Mouse (Mus musculus): ENCODE results near the gene Mkrn3. TPM values are rescaled to one million over a fixed set of nuclear protein-coding genes. Genes with fewer than 3 reads are reported as not detected.

The Mkrn3 gene
- polyA plus RNA-seq, 1 experiment from 2014 or later = 22.5 TPM

DNA sequence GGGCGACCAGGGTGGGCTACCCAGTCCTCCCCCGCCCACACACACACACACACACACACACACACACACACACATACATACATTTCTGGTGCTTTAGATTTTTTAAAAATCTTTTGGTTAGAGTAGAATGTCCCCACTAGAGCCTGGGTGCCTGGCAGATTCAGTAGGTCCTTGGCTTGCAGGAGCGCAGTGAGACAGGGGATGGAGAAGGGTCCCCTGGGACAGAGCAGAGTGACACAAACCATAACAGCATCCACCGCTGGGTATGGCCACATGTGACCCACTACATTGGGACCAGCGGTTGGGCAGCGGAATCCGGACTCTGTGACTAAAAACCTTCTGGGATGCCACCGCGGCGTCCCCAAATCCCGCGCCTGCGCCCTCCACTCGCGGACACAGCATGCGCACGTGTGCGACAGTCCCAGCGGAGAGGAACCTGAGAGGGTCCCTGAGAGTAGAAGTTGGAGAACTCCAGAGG, 13.3 kb downstream of the Mkrn3 start:
- Histone ChIP-seq H3K27me3 (ENCODE audit: control insufficient read depth, insufficient read depth, low read length) (no peaks in the 10 kb centered on the region), H3K9ac (replicated peaks; ENCODE audit: low read length) (peak overlapping the region; percentile 31; the same call in 1 of the 2 replicates), H3K4me3 (replicated peaks; ENCODE audit: low read depth, low read length) (peak overlapping the region; percentile 33), H3K4me2 (ENCODE audit: low read length) (peak overlapping the region; percentile 55), H3K9me3 (ENCODE audit: control insufficient read depth, low read length) (peaks cover 3% of the 10 kb centered on the region; the same call in 1 of the 2 replicates), H3K27ac (replicated peaks; ENCODE audit: low read depth, low read length) (no peak overlapping the region), H3K36me3 (ENCODE audit: control insufficient read depth, insufficient read depth, low read length) (no peaks in the 10 kb centered on the region), H3K4me1 (ENCODE audit: control insufficient read depth, insufficient read depth, low read length) (no peaks in the 10 kb centered on the region)
- DNase-seq (peak; percentile 70), ATAC-seq (ENCODE audit: low FRiP score, low TSS enrichment) (peak; percentile 50; the same call in 1 of the 2 replicates)
- WGBS = 34% methylated on average over 19 of the region's 19 CpGs

- H3K9ac ChIP-seq (replicated peaks; ENCODE audit: low read length) = no peak overlapping the region
- ATAC-seq (ENCODE audit: low FRiP score, low TSS enrichment) (no peak), DNase-seq (no peak)
- 32% methylated on average over 1 of the region's 1 CpGs for WGBS
- H3K4me2 ChIP-seq (ENCODE audit: low read length) = no peak overlapping the region
- no peaks in the 10 kb centered on the region for H3K9me3 ChIP-seq (ENCODE audit: control insufficient read depth, low read length)
- H3K36me3 ChIP-seq (ENCODE audit: control insufficient read depth, insufficient read depth, low read length) = no peaks in the 10 kb centered on the region
- no peaks in the 10 kb centered on the region for H3K27me3 ChIP-seq (ENCODE audit: control insufficient read depth, insufficient read depth, low read length)
- H3K4me3 ChIP-seq (replicated peaks; ENCODE audit: low read depth, low read length) = no peak overlapping the region
- H3K4me1 ChIP-seq (ENCODE audit: control insufficient read depth, insufficient read depth, low read length) = no peaks in the 10 kb centered on the region
- H3K27ac ChIP-seq (replicated peaks; ENCODE audit: low read depth, low read length) = no peak overlapping the region
These were observed 27.7 kb downstream of the Mkrn3 start for GRCm38 (mm10) chr7:62392202-62392601.

DNA sequence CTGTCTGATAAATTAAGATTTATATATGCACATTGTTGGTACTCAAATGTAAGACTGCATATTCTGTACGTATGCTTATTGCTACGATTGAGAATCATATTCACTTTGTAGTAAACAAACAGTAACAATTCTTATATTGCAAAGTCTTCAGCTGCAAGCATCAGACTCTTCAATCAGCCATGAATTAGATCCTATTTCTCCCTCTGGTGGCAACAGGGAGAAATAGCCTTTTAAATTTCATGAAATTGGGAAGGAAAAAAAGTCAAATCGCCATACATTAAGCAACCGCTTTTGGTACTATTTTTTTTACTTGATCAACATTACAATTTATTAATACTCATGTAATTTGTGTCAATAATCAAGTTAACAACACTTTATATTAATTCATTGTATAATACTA, 31.6 kb downstream of the Mkrn3 start:
- H3K4me1 ChIP-seq (ENCODE audit: control insufficient read depth, insufficient read depth, low read length) = no peaks in the 10 kb centered on the region
- H3K4me3 ChIP-seq (replicated peaks; ENCODE audit: low read depth, low read length) = no peak overlapping the region
- 0 out of 2 replicates have a peak, but pooled peaks cover 4% of the 10 kb centered on the region for H3K9me3 ChIP-seq (ENCODE audit: control insufficient read depth, low read length)
- no peaks in the 10 kb centered on the region for H3K36me3 ChIP-seq (ENCODE audit: control insufficient read depth, insufficient read depth, low read length)
- H3K4me2 ChIP-seq (ENCODE audit: low read length) = no peak overlapping the region
- H3K27me3 ChIP-seq (ENCODE audit: control insufficient read depth, insufficient read depth, low read length) = no peaks in the 10 kb centered on the region
- H3K9ac ChIP-seq (replicated peaks; ENCODE audit: low read length) = no peak overlapping the region
- ATAC-seq (ENCODE audit: low FRiP score, low TSS enrichment) (no peak), DNase-seq (peak; percentile 60)
- WGBS = 42% methylated on average over 4 of the region's 4 CpGs
- H3K27ac ChIP-seq (replicated peaks; ENCODE audit: low read depth, low read length) = no peak overlapping the region

DNA sequence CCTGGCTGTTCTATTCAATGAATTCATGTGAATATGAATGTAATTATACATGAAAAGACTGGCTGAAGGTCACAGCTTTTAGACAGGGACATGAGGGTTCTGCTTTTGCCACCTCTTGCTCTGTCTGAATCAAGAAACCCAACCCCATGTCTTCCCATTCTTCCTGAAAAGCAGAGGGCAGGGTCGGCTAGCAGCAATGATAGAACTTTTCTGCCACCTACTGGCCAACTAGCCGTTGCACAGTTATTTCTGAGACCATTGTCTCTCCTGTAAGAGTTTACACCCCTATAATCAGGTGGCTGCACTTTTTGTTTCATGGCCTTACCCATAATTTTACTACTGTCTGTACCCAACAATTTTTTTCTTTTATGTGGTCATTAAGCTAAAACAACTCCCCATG, 37.5 kb downstream of the Mkrn3 start:
- 0 out of 2 replicates have a peak, but pooled peaks cover 5% of the 10 kb centered on the region for H3K4me1 ChIP-seq (ENCODE audit: control insufficient read depth, insufficient read depth, low read length)
- no peak overlapping the region for H3K27ac ChIP-seq (replicated peaks; ENCODE audit: low read depth, low read length)
- ATAC-seq (ENCODE audit: low FRiP score, low TSS enrichment) = no peak
- H3K9ac ChIP-seq (replicated peaks; ENCODE audit: low read length) = no peak overlapping the region
- H3K4me3 ChIP-seq (replicated peaks; ENCODE audit: low read depth, low read length) = no peak overlapping the region
- no peak overlapping the region for H3K4me2 ChIP-seq (ENCODE audit: low read length)
- H3K9me3 ChIP-seq (ENCODE audit: control insufficient read depth, low read length) = peaks cover 16% of the 10 kb centered on the region
- DNase-seq = peak; percentile 82
- 0 out of 2 replicates have a peak, but pooled peaks cover 3% of the 10 kb centered on the region for H3K36me3 ChIP-seq (ENCODE audit: control insufficient read depth, insufficient read depth, low read length)
- 10% methylated on average over 2 of the region's 2 CpGs for WGBS
- H3K27me3 ChIP-seq (ENCODE audit: control insufficient read depth, insufficient read depth, low read length) = no peaks in the 10 kb centered on the region

GRCm38 (mm10) chr7:62378529-62378928, 41.4 kb downstream of the Mkrn3 start:
- peak overlapping the region; percentile 56 for H3K4me3 ChIP-seq (replicated peaks; ENCODE audit: low read depth, low read length)
- ATAC-seq (ENCODE audit: low FRiP score, low TSS enrichment) (no peak), DNase-seq (no peak)
- 89% methylated on average over 9 of the region's 9 CpGs for WGBS
- H3K36me3 ChIP-seq (ENCODE audit: control insufficient read depth, insufficient read depth, low read length) = 0 out of 2 replicates have a peak, but pooled peaks cover 3% of the 10 kb centered on the region
- no peak overlapping the region for H3K27ac ChIP-seq (replicated peaks; ENCODE audit: low read depth, low read length)
- 0 out of 2 replicates have a peak, but pooled peaks cover 5% of the 10 kb centered on the region for H3K4me1 ChIP-seq (ENCODE audit: control insufficient read depth, insufficient read depth, low read length)
- no peaks in the 10 kb centered on the region for H3K27me3 ChIP-seq (ENCODE audit: control insufficient read depth, insufficient read depth, low read length)
- peak overlapping the region; percentile 61 for H3K4me2 ChIP-seq (ENCODE audit: low read length)
- H3K9me3 ChIP-seq (ENCODE audit: control insufficient read depth, low read length) = peaks cover 13% of the 10 kb centered on the region
- peak overlapping the region; percentile 75; the same call in 1 of the 2 replicates for H3K9ac ChIP-seq (replicated peaks; ENCODE audit: low read length)

DNA sequence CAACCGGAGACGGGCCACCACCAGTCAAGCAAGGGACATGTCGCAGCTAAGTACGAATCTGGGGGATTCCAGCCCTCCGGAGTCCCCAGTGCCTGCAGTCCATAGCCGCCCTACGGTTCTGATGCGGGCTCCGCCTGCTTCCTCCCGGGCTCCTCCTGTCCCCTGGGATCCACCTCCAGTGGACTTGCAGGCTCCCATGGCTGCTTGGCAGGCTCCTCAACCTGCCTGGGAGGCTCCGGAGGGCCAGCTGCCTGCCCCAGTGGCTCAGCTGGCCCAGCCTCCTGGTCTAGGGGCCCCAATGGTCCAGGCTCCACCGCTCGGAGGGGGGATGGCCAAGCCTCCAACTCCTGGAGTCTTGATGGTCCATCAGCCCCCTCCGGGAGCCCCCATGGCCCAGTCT, 42.6 kb downstream of the Mkrn3 start:
- H3K9me3 ChIP-seq (ENCODE audit: control insufficient read depth, low read length) = peaks cover 13% of the 10 kb centered on the region
- peak overlapping the region; percentile 56 for H3K4me3 ChIP-seq (replicated peaks; ENCODE audit: low read depth, low read length)
- H3K4me2 ChIP-seq (ENCODE audit: low read length) = peak overlapping the region; percentile 61
- 0 out of 2 replicates have a peak, but pooled peaks cover 5% of the 10 kb centered on the region for H3K4me1 ChIP-seq (ENCODE audit: control insufficient read depth, insufficient read depth, low read length)
- no peaks in the 10 kb centered on the region for H3K27me3 ChIP-seq (ENCODE audit: control insufficient read depth, insufficient read depth, low read length)
- H3K9ac ChIP-seq (replicated peaks; ENCODE audit: low read length) = peak overlapping the region; percentile 75
- DNase-seq = peak; percentile 48
- peak overlapping the region; percentile 75 for H3K27ac ChIP-seq (replicated peaks; ENCODE audit: low read depth, low read length)
- WGBS = 44% methylated on average over 14 of the region's 14 CpGs
- peak; percentile 38; the same call in 1 of the 2 replicates for ATAC-seq (ENCODE audit: low FRiP score, low TSS enrichment)
- H3K36me3 ChIP-seq (ENCODE audit: control insufficient read depth, insufficient read depth, low read length) = 0 out of 2 replicates have a peak, but pooled peaks cover 3% of the 10 kb centered on the region

DNA sequence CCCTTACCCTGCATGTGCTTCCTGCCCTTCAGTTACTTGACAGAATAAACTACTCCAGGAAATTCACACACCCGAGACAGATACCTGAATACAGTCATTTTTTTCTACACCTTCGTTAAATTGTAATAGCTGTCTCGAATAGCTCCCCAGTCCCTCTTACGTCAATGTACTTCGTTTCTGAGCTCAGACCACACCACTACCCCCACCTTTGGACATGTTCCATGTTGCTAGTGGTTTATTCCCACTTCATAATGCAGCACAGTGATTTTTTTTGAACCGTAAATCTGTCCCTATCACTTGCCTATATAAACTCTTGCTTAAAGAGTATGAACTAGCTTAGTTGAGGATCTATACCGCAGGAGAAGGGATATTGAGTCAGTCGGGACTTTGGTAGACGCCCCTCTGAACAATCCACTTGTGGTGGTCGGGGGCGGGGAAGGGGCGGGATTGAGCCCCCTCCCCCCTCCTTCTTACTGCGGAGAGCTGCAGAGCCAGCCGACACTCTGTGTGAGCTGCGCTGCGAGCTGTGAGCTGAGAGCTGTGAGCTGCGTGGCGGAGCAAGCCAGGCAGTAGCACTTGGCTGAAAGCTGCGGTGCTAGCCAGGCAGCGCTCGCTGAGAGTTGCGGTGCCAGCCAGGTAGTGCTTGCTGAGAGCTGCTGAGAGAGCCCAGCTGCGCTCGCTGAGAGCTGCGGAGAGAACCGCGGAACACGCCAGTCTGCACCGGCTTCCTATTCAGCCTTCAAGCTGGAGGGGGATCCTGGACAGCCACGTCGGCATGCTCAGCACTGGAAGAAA, 43.2 kb downstream of the Mkrn3 start, which contains the start of gene Magel2:
Gene Magel2 (plus strand): TSS at position 501 of the 795 bp plus-strand sequence.
- WGBS = 27% methylated on average over 31 of the region's 31 CpGs
- peak; percentile 90 for DNase-seq
- peak; percentile 92 for ATAC-seq (ENCODE audit: low FRiP score, low TSS enrichment)
- Histone ChIP-seq H3K4me1 (ENCODE audit: control insufficient read depth, insufficient read depth, low read length) (0 out of 2 replicates have a peak, but pooled peaks cover 5% of the 10 kb centered on the region), H3K9me3 (ENCODE audit: control insufficient read depth, low read length) (peaks cover 13% of the 10 kb centered on the region), H3K27me3 (ENCODE audit: control insufficient read depth, insufficient read depth, low read length) (no peaks in the 10 kb centered on the region), H3K4me3 (replicated peaks; ENCODE audit: low read depth, low read length) (peak within 1 kb of the TSS; percentile 56), H3K36me3 (ENCODE audit: control insufficient read depth, insufficient read depth, low read length) (0 out of 2 replicates have a peak, but pooled peaks cover 3% of the 10 kb centered on the region), H3K4me2 (ENCODE audit: low read length) (peak within 1 kb of the TSS; percentile 61), H3K27ac (replicated peaks; ENCODE audit: low read depth, low read length) (peak within 1 kb of the TSS; percentile 75), H3K9ac (replicated peaks; ENCODE audit: low read length) (peak within 1 kb of the TSS; percentile 75)

DNA sequence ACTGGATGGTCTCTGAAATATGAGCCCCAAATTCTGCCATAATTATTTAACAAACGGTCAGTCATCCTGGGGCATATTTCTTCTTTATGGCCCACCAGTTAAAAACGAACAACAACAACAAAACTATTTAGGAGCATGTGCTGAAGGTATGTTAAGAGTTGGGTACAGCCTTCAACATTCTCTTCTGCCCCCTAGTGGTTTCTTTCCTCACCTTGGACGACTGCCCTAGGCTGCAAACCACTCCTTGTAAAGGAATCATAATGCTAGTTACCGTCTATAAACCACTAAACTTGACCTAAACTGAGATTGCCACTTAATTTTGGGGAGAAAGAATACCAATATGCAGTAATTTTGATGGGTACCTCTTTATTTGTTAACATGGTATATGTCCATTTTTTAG, 44.3 kb downstream of the Mkrn3 start:
- Histone ChIP-seq H3K4me2 (ENCODE audit: low read length) (peak overlapping the region; percentile 61), H3K4me3 (replicated peaks; ENCODE audit: low read depth, low read length) (peak overlapping the region; percentile 56; the same call in 1 of the 2 replicates), H3K9ac (replicated peaks; ENCODE audit: low read length) (no peak overlapping the region), H3K9me3 (ENCODE audit: control insufficient read depth, low read length) (peaks cover 13% of the 10 kb centered on the region; the same call in 1 of the 2 replicates), H3K27ac (replicated peaks; ENCODE audit: low read depth, low read length) (no peak overlapping the region), H3K27me3 (ENCODE audit: control insufficient read depth, insufficient read depth, low read length) (no peaks in the 10 kb centered on the region), H3K36me3 (ENCODE audit: control insufficient read depth, insufficient read depth, low read length) (0 out of 2 replicates have a peak, but pooled peaks cover 3% of the 10 kb centered on the region), H3K4me1 (ENCODE audit: control insufficient read depth, insufficient read depth, low read length) (0 out of 2 replicates have a peak, but pooled peaks cover 5% of the 10 kb centered on the region)
- WGBS = 41% methylated on average over 4 of the region's 4 CpGs
- ATAC-seq (ENCODE audit: low FRiP score, low TSS enrichment) (no peak), DNase-seq (peak; percentile 84)
